Mouse (Mus musculus) liver, embryonic 13.5 days (tissue): ENCODE data around the gene Dnah2. TPM values are rescaled to one million over a fixed set of nuclear protein-coding genes. Genes with fewer than 3 reads are reported as not detected.
A peak's percentile ranks its signal among the peaks of the same experiment; 100 is the strongest.

Experiments used
- ATAC-seq: fragments of 200-750 bp; cut with Nextera tagmentation; 2 replicates; pipeline ENCODE4 v1.8.0; 2017; ENCODE audit warnings: low read depth, mild to moderate bottlenecking, moderate number of reproducible peaks, moderate library complexity
- DNase-seq: peaks from one replicate; pipeline ENCODE4 v3.0.0; 2022
- H3K27ac ChIP-seq: fragments of 300-500 bp; sonication (generic); 2 replicates; pipeline ENCODE4 v1.5.1; 2015; ENCODE audit warnings: moderate library complexity, mild to moderate bottlenecking, inconsistent platforms
- H3K27me3 ChIP-seq: fragments of 300-500 bp; sonication (generic); 2 replicates; pipeline ENCODE4 v1.6.1; 2015; ENCODE audit warnings: mild to moderate bottlenecking, inconsistent platforms
- H3K36me3 ChIP-seq: fragments of 300-500 bp; sonication (generic); 2 replicates; pipeline ENCODE4 v1.6.1; 2015; ENCODE audit warnings: mild to moderate bottlenecking, inconsistent platforms
- H3K4me1 ChIP-seq: fragments of 300-500 bp; sonication (generic); replicated peaks from 2 replicates; pipeline ENCODE4 v1.6.1; 2015; ENCODE audit warnings: inconsistent platforms
- H3K4me2 ChIP-seq: fragments of 300-500 bp; sonication (generic); 2 replicates; pipeline ENCODE4 v1.6.1; 2015; ENCODE audit warnings: inconsistent platforms, mild to moderate bottlenecking, moderate library complexity
- H3K4me3 ChIP-seq: fragments of 300-500 bp; sonication (generic); replicated peaks from 2 replicates; pipeline ENCODE4 v1.5.1; 2015; ENCODE audit warnings: mild to moderate bottlenecking, inconsistent platforms
- H3K9ac ChIP-seq: fragments of 300-500 bp; sonication (generic); 2 replicates; pipeline ENCODE4 v1.6.1; 2015; ENCODE audit warnings: mild to moderate bottlenecking, inconsistent platforms
- H3K9me3 ChIP-seq: fragments of 300-500 bp; sonication (generic); replicated peaks from 2 replicates; pipeline ENCODE4 v1.6.1; 2016; ENCODE audit warnings: inconsistent platforms
- WGBS: fragments of 180-500 bp; shearing (Covaris S2); methylation state at CpG from one replicate; pipeline ENCODE4 v1.1.7; 2015; ENCODE audit not compliant: insufficient replicate concordance; 5-methylcytosine and 5-hydroxymethylcytosine counted together
- polyA plus RNA-seq: library from polyadenylated mRNA; unstranded; fragments of >200 nt; fragmentation: Nextera tagmentation; extraction: Ambion mirVana; gene quantifications from 2 replicates; pipeline ENCODE4 v1.2.1, GENCODE M21; 2015

Dnah2 gene
- polyA plus RNA-seq, 1 experiment from 2014 or later = 0.12 TPM

GRCm38 (mm10) chr11:69560896-69561854 lies 12.3 kb upstream of the Dnah2 start:
- Histone ChIP-seq H3K4me2 (no peak overlapping the region), H3K27me3 (peaks cover 59% of the 10 kb centered on the region), H3K9ac (no peak overlapping the region), H3K36me3 (peaks cover 52% of the 10 kb centered on the region), H3K4me1 (peaks cover 43% of the 10 kb centered on the region), H3K4me3 (no peak overlapping the region), H3K9me3 (no peaks in the 10 kb centered on the region), H3K27ac (no peak overlapping the region)
- whole genome bisulfite sequencing = 75% methylated on average over 16 of the region's 16 CpGs
- DNase-seq (no peak), ATAC-seq (no peak)

- ATAC-seq = no peak
- Histone ChIP-seq H3K27ac (no peak within 1 kb of the TSS), H3K36me3 (peaks cover 42% of the 10 kb centered on the region), H3K4me2 (peak within 1 kb of the TSS; percentile 56), H3K4me3 (peak within 1 kb of the TSS; percentile 46), H3K9ac (peak within 1 kb of the TSS; percentile 61), H3K9me3 (no peaks in the 10 kb centered on the region), H3K27me3 (peaks cover 66% of the 10 kb centered on the region), H3K4me1 (peaks cover 40% of the 10 kb centered on the region)
- no peak for DNase-seq
- WGBS = 7% methylated on average over 56 of the region's 59 CpGs
Measured at GRCm38 (mm10) chr11:69559851-69560765, 11.2 kb upstream of the Dnah2 start, which contains the start of gene Efnb3. Efnb3 (minus strand) TSS chr11:69560205.

GRCm38 (mm10) chr11:69559183-69559582 lies 10.3 kb upstream of the Dnah2 start:
- peaks cover 37% of the 10 kb centered on the region for H3K36me3 ChIP-seq
- H3K27me3 ChIP-seq = peaks cover 70% of the 10 kb centered on the region
- WGBS = 14% methylated on average over 5 of the region's 5 CpGs
- H3K4me1 ChIP-seq = peaks cover 38% of the 10 kb centered on the region
- H3K27ac ChIP-seq = no peak overlapping the region
- peak overlapping the region; percentile 56 for H3K4me2 ChIP-seq
- DNase-seq (no peak), ATAC-seq (no peak)
- H3K9me3 ChIP-seq = no peaks in the 10 kb centered on the region
- peak overlapping the region; percentile 46 for H3K4me3 ChIP-seq
- H3K9ac ChIP-seq = peak overlapping the region; percentile 17; the same call in 1 of the 2 replicates

GRCm38 (mm10) chr11:69558756-69559155 lies 9.8 kb upstream of the Dnah2 start:
- no peaks in the 10 kb centered on the region for H3K9me3 ChIP-seq
- 13% methylated on average over 6 of the region's 6 CpGs for WGBS
- peaks cover 33% of the 10 kb centered on the region for H3K36me3 ChIP-seq
- no peak overlapping the region for H3K4me3 ChIP-seq
- peaks cover 34% of the 10 kb centered on the region for H3K4me1 ChIP-seq
- no peak for DNase-seq
- peak overlapping the region; percentile 56; the same call in 1 of the 2 replicates for H3K4me2 ChIP-seq
- H3K27ac ChIP-seq = no peak overlapping the region
- peak overlapping the region; percentile 17; the same call in 1 of the 2 replicates for H3K9ac ChIP-seq
- H3K27me3 ChIP-seq = peaks cover 70% of the 10 kb centered on the region
- no peak for ATAC-seq

- Histone ChIP-seq H3K4me1 (peaks cover 28% of the 10 kb centered on the region), H3K4me2 (no peak overlapping the region), H3K27me3 (peaks cover 82% of the 10 kb centered on the region), H3K9ac (no peak overlapping the region), H3K4me3 (no peak overlapping the region), H3K9me3 (no peaks in the 10 kb centered on the region), H3K27ac (no peak overlapping the region), H3K36me3 (peaks cover 20% of the 10 kb centered on the region)
- 39% methylated on average over 14 of the region's 14 CpGs for WGBS
- ATAC-seq (no peak), DNase-seq (no peak)
Measured at GRCm38 (mm10) chr11:69557381-69557958, 8.6 kb upstream of the Dnah2 start.

GRCm38 (mm10) chr11:69554539-69555140 lies 5.7 kb upstream of the Dnah2 start:
- WGBS = 38% methylated on average over 5 of the region's 5 CpGs
- Histone ChIP-seq H3K4me3 (no peak overlapping the region), H3K4me2 (no peak overlapping the region), H3K9ac (no peak overlapping the region), H3K36me3 (no peaks in the 10 kb centered on the region), H3K27me3 (peaks cover 66% of the 10 kb centered on the region), H3K27ac (no peak overlapping the region; the same call in 1 of the 2 replicates), H3K9me3 (no peaks in the 10 kb centered on the region), H3K4me1 (peaks cover 14% of the 10 kb centered on the region)
- 0 out of 2 replicates have a peak, but pooled peaks have one; percentile 19 for ATAC-seq
- no peak for DNase-seq

- DNase-seq (no peak), ATAC-seq (no peak)
- Histone ChIP-seq H3K27ac (no peak overlapping the region), H3K4me1 (peaks cover under 1% of the 10 kb centered on the region; the same call in 1 of the 2 replicates), H3K4me2 (no peak overlapping the region), H3K4me3 (no peak overlapping the region), H3K27me3 (peaks cover 66% of the 10 kb centered on the region), H3K36me3 (no peaks in the 10 kb centered on the region), H3K9ac (no peak overlapping the region), H3K9me3 (no peaks in the 10 kb centered on the region)
- WGBS = 44% methylated on average over 2 of the region's 2 CpGs
Measured at GRCm38 (mm10) chr11:69553341-69553721, 4.4 kb upstream of the Dnah2 start.

- no peak overlapping the region for H3K4me3 ChIP-seq
- peaks cover 66% of the 10 kb centered on the region for H3K27me3 ChIP-seq
- H3K9me3 ChIP-seq = no peaks in the 10 kb centered on the region
- no peak overlapping the region for H3K4me2 ChIP-seq
- DNase-seq (no peak), ATAC-seq (no peak)
- H3K4me1 ChIP-seq = no peaks in the 10 kb centered on the region; the same call in 1 of the 2 replicates
- H3K27ac ChIP-seq = no peak overlapping the region
- whole genome bisulfite sequencing = 39% methylated on average over 14 of the region's 14 CpGs
- H3K9ac ChIP-seq = no peak overlapping the region
- H3K36me3 ChIP-seq = no peaks in the 10 kb centered on the region
Measured at GRCm38 (mm10) chr11:69552622-69553340, 3.9 kb upstream of the Dnah2 start.

GRCm38 (mm10) chr11:69551310-69551709 lies 2.4 kb upstream of the Dnah2 start:
- Histone ChIP-seq H3K4me1 (peaks cover 13% of the 10 kb centered on the region), H3K36me3 (no peaks in the 10 kb centered on the region), H3K9me3 (no peaks in the 10 kb centered on the region), H3K27me3 (peaks cover 66% of the 10 kb centered on the region), H3K27ac (no peak overlapping the region), H3K4me3 (no peak overlapping the region), H3K9ac (no peak overlapping the region), H3K4me2 (no peak overlapping the region)
- ATAC-seq (no peak), DNase-seq (no peak)
- 52% methylated on average over 4 of the region's 4 CpGs for WGBS

- H3K4me1 ChIP-seq = peaks cover 19% of the 10 kb centered on the region
- H3K9me3 ChIP-seq = no peaks in the 10 kb centered on the region
- no peaks in the 10 kb centered on the region for H3K36me3 ChIP-seq
- H3K27ac ChIP-seq = no peak overlapping the region
- peak overlapping the region; percentile 86 for H3K4me2 ChIP-seq
- ATAC-seq = no peak
- peak; percentile 29 for DNase-seq
- peak overlapping the region; percentile 63 for H3K9ac ChIP-seq
- H3K27me3 ChIP-seq = peaks cover 56% of the 10 kb centered on the region
- WGBS = 3% methylated on average over 15 of the region's 15 CpGs
- H3K4me3 ChIP-seq = peak overlapping the region; percentile 57
Measured at GRCm38 (mm10) chr11:69547071-69547470, 1.8 kb downstream of the Dnah2 start.
